Mouse (Mus musculus): Measurements from ENCODE around the gene Clta. TPM values are rescaled to one million over a fixed set of nuclear protein-coding genes. Genes with fewer than 3 reads are reported as not detected.

Gene Clta
- total and polyA plus RNA-seq, 3 experiments: 301 to 454 (median 450) TPM

GRCm38 (mm10) chr4:44065355-44066025 is 61.2 kb downstream of the Clta start (continued):
- peak; percentile 100 for TF ChIP-seq MYC (IDR thresholded peaks at IDR 0.05; ENCODE audit: low read depth, low read length)
- no peak for TF ChIP-seq ZMIZ1 (IDR thresholded peaks at IDR 0.05; ENCODE audit: low read depth, low read length)
- no peak for TF ChIP-seq CHD1 (IDR thresholded peaks at IDR 0.05; ENCODE audit: low read depth, low read length)
- TF ChIP-seq E2F4 (IDR thresholded peaks at IDR 0.05; ENCODE audit: insufficient replicate concordance, low read depth, low read length): no peak
- TF ChIP-seq MXI1 (IDR thresholded peaks at IDR 0.05; ENCODE audit: low read depth, low read length): peak; percentile 99
- peak; percentile 71 for TF ChIP-seq TCF12 (IDR thresholded peaks at IDR 0.05; ENCODE audit: low read depth, low read length)
- peak; percentile 90 for TF ChIP-seq ELF1 (IDR thresholded peaks at IDR 0.05; ENCODE audit: low read depth, low read length)

GRCm38 (mm10) chr4:44066891-44067290 is 62.6 kb downstream of the Clta start:
- in situ Hi-C loops (cut with MboI; ENCODE audit: low pct_ligation_motif_present, low pct_unique_long_range_greater_than_20kb, low sequenced_read_pairs): no loop called here
- no peak overlapping the region for H3K9ac ChIP-seq (ENCODE audit: insufficient read depth, low read depth)
- DNase-seq (ENCODE audit: extremely low read depth): no peak
- TF ChIP-seq MAFK (IDR thresholded peaks at IDR 0.05; ENCODE audit: insufficient replicate concordance, low read length): no peak
- H3K27me3 ChIP-seq (replicated peaks): no peaks in the 10 kb centered on the region
- no peak overlapping the region for H3K27ac ChIP-seq (ENCODE audit: insufficient read depth, low read depth)
- peaks cover 14% of the 10 kb centered on the region for H3K79me2 ChIP-seq (replicated peaks; ENCODE audit: control insufficient read depth, extremely low read depth, insufficient read depth, poor library complexity, severe bottlenecking)
- H3K36me3 ChIP-seq (replicated peaks in 1 of 2; ENCODE audit: control insufficient read depth in 1 of 2, insufficient read depth in 1 of 2, low read length in 1 of 2): peaks cover 9 to 19% of the 10 kb centered on the region in 2 experiments
- no peaks in the 10 kb centered on the region for H3K9me3 ChIP-seq (replicated peaks; ENCODE audit: low read length)
- H3K4me1 ChIP-seq (ENCODE audit: control insufficient read depth in 1 of 2, insufficient read depth in 2 of 2): peaks cover 2 to 37% of the 10 kb centered on the region in 2 experiments; a peak in 3 of 4 replicates
- no peak overlapping the region for H3K4me2 ChIP-seq (ENCODE audit: insufficient read depth, low read depth, poor library complexity, severe bottlenecking)
- dilution Hi-C loops (cut with MboI; ENCODE audit: extremely low pct_ligation_motif_present, extremely low pct_unique_long_range_greater_than_20kb, low sequenced_read_pairs): no loop called here
- no peak overlapping the region for H3K4me3 ChIP-seq (replicated peaks in 1 of 3; ENCODE audit: low read depth in 2 of 3, low read length in 2 of 3, poor library complexity in 1 of 3)

GRCm38 (mm10) chr4:44068736-44069135 is 64.5 kb downstream of the Clta start:
- in situ Hi-C loops (cut with MboI; ENCODE audit: low pct_ligation_motif_present, low pct_unique_long_range_greater_than_20kb, low sequenced_read_pairs) (no loop called here), dilution Hi-C loops (cut with MboI; ENCODE audit: extremely low pct_ligation_motif_present, extremely low pct_unique_long_range_greater_than_20kb, low sequenced_read_pairs) (no loop called here)
- H3K9me3 ChIP-seq (replicated peaks; ENCODE audit: low read length): no peaks in the 10 kb centered on the region
- H3K27me3 ChIP-seq (replicated peaks): no peaks in the 10 kb centered on the region
- peaks cover 4 to 7% of the 10 kb centered on the region in 2 experiments for H3K36me3 ChIP-seq (replicated peaks in 1 of 2; ENCODE audit: control insufficient read depth in 1 of 2, insufficient read depth in 1 of 2, low read length in 1 of 2)
- peaks cover 17% of the 10 kb centered on the region for H3K79me2 ChIP-seq (replicated peaks; ENCODE audit: control insufficient read depth, extremely low read depth, insufficient read depth, poor library complexity, severe bottlenecking)
- H3K27ac ChIP-seq (ENCODE audit: insufficient read depth, low read depth): no peak overlapping the region
- H3K4me3 ChIP-seq (replicated peaks in 1 of 3; ENCODE audit: low read depth in 2 of 3, low read length in 2 of 3, poor library complexity in 1 of 3): no peak overlapping the region
- H3K9ac ChIP-seq (ENCODE audit: insufficient read depth, low read depth): no peak overlapping the region
- no peak for DNase-seq (ENCODE audit: extremely low read depth)
- H3K4me1 ChIP-seq (ENCODE audit: control insufficient read depth in 1 of 2, insufficient read depth in 2 of 2): peaks cover 2 to 36% of the 10 kb centered on the region in 2 experiments; a peak in 3 of 4 replicates
- no peak overlapping the region for H3K4me2 ChIP-seq (ENCODE audit: insufficient read depth, low read depth, poor library complexity, severe bottlenecking)
- TF ChIP-seq RAD21 (IDR thresholded peaks at IDR 0.05; ENCODE audit: low read depth, low read length) (no peak), SIN3A (IDR thresholded peaks at IDR 0.05; ENCODE audit: low read length) (no peak), POLR2AphosphoS2 (IDR thresholded peaks at IDR 0.05; ENCODE audit: low read depth, low read length) (no peak), BHLHE40 (IDR thresholded peaks at IDR 0.05; ENCODE audit: low read depth, low read length) (no peak), ZMIZ1 (IDR thresholded peaks at IDR 0.05; ENCODE audit: low read depth, low read length) (no peak), HCFC1 (IDR thresholded peaks at IDR 0.05; ENCODE audit: low read depth, low read length) (no peak), E2F4 (IDR thresholded peaks at IDR 0.05; ENCODE audit: insufficient replicate concordance, low read depth, low read length) (no peak), MAX (IDR thresholded peaks at IDR 0.05; ENCODE audit: low read length) (no peak), ETS1 (conservative IDR thresholded peaks at IDR 0.05; ENCODE audit: low read depth, low read length) (no peak), KAT2A (IDR thresholded peaks at IDR 0.05; ENCODE audit: insufficient replicate concordance, low read length) (no peak), MEF2A (IDR thresholded peaks at IDR 0.05; ENCODE audit: borderline replicate concordance, low read depth, low read length) (no peak), TBP (conservative IDR thresholded peaks at IDR 0.05; ENCODE audit: low read depth, low read length) (no peak), NRF1 (IDR thresholded peaks at IDR 0.05; ENCODE audit: low read depth, low read length) (no peak), MAFK (IDR thresholded peaks at IDR 0.05; ENCODE audit: insufficient replicate concordance, low read length) (no peak), SMC3 (IDR thresholded peaks at IDR 0.05; ENCODE audit: low read depth, low read length) (no peak), RCOR1 (conservative IDR thresholded peaks at IDR 0.05; ENCODE audit: low read depth, low read length) (no peak)

All from CH12.LX (cell line).